Mouse (Mus musculus) left cerebral cortex, postnatal 4 days (tissue): Measurements from ENCODE around the gene Prok2. TPM values are rescaled to one million over a fixed set of nuclear protein-coding genes. Genes with fewer than 3 reads are reported as not detected.

Experiments
- DNase-seq: peaks from one replicate; pipeline ENCODE4 v3.0.0-alpha.2; 2022
- intact Hi-C: fragments of 180-260 bp; cut with DNase I; formaldehyde crosslinking; loops from one replicate; pipeline ENCODE4 v1.15.1; 2025
- total RNA-seq, 2 experiments: library from RNA; stranded (reverse); gene quantifications; 2 replicates each; pipeline ENCODE4 v1.2.3; 2021

Gene Prok2
- total RNA-seq: 1 to 10 TPM in 1 of 2 experiments, under 1 TPM in 1; 0.78 to 2.7 TPM

DNA sequence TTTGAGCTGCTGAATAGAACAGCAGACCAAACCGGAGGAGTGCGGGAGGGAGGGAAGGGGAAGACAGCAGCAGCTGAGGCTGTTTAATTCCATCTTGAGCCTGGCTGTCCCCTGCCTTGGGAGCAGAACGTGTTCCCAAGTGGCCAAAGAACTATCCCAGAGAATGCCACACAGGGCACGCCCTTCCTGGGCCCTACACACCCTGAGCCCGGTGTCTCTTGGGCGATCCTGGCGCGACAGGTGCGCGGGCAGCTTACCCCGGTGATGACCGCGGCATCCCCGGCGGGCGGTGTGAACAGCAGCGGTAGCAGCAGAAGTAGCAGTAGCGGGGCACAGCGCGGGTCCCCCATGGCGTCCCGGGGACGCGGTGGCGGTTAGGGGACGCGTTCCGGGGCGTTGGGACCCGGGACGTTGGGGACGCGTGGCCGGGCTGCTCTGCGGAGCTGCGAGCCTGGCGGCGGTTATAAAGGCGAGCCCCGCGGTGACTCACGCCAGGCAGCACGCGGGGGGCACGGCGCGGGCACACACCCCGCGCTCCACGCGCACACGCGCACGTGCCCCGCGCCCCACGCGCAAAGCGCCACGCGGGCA is at the start of gene Prok2:
Prok2 (minus strand) TSS at position 422 of the 591 bp plus-strand sequence.
- intact Hi-C loops: no loop called here
- DNase-seq: no peak

DNA sequence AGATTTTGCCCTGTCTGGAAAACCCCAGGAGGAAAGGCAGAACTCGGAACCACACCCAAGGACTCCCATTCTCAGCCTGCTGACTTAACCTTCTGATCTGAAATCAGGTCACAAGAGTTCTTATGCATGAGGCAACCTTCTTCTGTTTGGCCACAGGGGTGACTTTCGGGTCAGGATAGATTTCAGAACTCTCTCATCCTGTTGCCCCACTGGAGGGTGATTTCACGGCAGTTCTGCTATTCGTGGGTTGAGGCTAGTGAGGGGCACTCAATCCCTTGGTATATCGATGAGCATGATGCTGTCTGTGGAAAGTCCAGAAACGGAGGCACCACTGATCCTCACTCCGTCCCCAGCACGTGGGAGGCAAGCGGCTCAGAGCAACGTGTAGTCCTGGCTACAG is 48.5 kb upstream of the Prok2 start:
- intact Hi-C loops: no loop called here
- DNase-seq: no peak

DNA sequence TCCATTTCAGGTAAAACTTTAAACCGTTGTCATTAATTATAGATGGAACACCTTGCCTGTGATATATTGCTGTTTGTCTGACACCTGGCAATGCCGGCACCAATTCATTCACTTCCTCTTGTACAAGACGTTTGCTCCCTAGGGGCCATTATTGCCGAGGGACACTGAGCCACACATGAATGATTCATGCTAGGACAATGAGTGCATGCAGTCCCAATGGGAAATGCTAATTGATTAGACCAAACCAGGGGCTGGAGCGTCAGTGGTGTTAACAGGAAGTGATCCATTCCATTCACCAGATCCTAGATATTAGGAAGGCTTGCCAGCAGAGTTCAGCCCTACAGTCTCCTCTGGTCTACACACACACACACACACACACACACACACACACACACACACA is 42.3 kb upstream of the Prok2 start:
- DNase-seq: no peak
- intact Hi-C loops: no loop called here

DNA sequence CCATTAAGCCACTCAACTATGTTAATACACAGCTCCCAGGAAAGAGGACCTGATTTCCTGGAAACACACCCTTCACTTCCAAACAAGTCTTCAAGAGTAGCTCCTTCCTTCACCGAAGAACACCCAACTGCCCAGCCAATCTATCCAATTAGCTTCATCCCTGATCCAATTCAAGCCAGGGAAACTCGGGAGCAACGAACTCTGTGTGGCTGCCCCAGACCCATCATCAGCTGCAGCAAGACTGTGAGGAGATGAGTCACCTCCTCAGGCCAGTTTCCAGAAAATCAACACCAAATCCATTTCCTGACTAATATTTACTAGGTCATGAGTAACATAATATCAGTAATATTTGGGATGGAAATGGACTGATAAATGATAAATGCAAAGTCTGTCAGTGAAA is 38.7 kb upstream of the Prok2 start:
- DNase-seq: no peak
- intact Hi-C loops: no loop called here

DNA sequence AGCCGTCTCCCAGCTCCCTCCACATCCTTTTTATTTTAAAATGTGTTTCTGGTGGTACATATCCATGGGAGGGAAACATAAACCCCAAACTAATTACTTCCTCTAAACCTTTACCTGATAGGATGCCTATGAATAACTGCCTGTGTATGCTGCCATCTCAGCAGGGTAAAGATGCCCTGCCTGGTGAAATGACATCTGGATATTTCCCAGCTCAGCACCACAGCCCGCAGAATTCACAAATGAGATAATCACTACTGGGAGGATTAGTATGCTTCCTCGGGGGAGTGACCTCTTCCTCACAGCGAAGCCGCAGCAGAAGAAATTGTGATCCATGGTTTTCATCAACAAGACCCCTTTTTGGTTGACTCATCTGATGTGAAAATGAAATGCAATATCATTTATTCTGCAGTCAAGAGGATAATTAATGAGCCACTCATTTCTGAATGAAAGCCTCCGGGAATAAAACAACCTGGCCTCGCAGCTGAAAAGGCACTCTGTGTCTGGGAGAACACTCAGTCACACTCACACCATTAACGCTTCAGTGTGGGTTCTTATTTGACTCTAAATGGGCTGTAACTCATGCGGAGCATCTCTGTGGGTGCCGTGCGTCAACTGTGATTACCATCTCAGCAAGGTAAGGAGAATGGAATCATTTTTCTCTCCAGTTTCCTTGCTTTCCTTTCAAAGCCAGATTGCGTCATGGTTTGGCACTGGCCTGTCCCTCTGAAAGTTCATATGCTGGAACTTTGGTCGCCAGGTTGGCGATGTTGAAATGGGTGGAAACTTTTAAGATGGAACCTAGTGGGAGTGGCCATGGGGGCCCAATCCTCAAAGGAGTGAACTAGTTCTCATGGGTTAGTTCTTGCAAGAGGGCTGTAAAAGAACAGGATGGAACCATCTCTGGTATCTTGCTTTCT is 36.1 kb upstream of the Prok2 start:
- intact Hi-C loops: no loop called here
- DNase-seq: no peak

DNA sequence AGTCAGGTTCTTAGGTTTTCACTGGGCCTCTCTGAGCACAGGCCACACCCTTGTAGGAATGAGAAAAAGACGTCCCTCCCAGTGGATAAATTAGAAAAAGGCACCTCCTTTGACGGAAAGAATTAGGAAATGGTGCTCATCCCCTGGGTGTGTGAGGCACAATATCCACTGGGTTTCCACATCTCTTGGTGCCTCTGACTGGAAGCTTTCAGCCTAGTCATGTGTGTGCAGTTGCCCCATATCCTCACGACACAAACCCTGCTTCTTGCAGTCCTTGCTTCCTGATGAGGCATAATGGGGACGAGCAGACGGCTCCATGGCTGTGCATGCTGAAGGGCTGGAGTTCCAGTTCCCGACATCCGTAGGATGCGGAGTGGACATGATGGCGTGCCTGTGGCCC is 29.9 kb upstream of the Prok2 start:
- DNase-seq: no peak
- intact Hi-C loops: no loop called here

DNA sequence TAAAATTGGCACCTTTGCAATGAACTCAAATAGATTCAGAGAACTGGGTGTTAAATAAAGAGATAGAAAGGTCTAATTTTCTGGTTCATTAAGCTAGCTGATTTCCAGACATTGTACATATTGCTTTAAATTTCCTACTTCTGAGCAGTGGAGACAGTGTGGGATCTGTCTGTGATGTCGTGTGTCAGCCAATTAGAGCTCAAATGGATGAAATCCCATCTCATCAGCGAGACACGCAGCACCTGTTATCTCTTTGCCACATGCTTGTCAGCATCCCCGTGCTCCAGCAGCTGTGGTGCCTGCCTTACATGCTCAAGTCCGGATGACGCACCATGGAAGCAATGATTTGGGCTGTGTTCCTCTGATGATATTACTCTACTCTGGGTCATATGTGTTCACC is 25.1 kb upstream of the Prok2 start:
- intact Hi-C loops: no loop called here

DNA sequence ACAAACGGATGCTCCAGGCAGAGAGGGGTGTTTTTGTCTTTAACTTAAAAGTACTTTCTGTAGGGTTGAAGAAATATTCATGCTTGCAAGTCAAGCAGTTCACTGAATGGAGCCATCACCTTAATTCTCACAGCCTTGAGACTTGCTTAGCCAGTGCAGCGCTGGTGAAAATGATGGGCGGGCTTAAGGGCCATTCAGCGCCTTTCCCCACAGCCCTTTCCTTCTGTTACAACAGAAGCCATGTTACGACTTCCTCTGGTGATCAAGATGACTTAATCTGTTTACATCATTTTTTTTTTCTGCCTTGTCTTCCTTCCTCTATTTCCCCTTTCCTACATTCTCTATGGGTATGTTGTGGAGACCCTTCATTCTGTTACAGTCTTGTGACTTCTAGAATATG is 20.1 kb upstream of the Prok2 start:
- intact Hi-C loops: no loop called here
- DNase-seq: no peak

More for the DNA sequence above, 25.1 kb upstream of the Prok2 start:
- no peak for DNase-seq

DNA sequence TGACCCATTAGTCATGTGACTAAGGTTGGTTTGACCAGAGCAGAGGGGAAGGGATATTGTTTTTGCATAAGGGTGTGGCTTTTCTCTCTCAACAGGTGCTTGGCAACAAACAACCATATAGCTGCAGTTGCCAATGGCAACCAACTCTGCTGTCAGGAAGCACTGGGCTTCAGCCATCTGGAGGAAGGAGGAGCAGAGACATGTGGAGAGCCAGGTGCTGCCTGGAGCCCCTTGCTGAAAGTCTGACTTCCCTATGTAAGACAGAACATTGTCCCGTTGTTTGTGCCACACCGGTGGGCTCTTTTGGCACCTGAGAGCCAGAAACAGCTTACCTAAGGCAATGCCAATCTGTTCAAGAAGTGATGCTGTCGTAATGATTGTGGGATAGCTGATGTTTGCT is 16.7 kb upstream of the Prok2 start:
- DNase-seq: peak; percentile 52
- intact Hi-C loops: no loop called here

DNA sequence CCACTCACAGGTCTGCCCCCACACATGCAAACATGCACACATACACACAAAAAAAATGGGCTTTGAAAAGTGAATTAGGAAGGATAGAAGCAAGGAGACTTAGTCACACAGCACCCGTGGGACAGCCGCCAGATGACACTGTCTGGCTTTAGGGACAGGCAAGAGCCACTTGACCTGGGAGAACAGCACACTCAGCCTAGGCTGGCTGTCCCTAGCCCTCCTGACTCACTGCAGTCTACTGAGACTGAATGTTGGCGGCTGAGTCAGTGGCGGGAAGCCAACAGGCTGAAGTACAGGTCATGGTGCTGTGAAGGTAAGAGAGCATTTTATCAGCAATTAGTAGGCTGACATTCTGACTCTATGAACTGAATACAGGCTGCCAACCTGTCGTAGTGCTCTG is 8.5 kb upstream of the Prok2 start:
- intact Hi-C loops: no loop called here
- DNase-seq: no peak

DNA sequence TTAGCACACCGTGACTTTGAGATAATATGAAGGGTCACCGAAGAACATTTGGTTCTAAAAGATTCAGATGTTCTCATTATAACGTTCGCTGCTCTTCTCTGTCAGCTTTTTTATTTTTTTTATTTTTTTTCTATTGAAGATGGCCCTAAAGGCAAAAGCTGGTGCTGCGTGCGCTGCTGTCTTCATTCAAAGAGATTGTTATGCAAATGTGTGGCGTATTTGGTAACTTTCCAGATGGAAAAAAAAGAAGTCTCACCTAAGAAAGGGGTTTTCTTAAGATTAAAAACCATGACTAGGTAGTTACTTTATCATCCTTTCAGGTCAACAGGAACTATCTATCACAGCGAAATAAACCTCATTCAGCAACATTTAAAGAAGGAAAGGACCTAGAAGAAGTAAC is 6.5 kb upstream of the Prok2 start:
- DNase-seq: no peak
- intact Hi-C loops: no loop called here

DNA sequence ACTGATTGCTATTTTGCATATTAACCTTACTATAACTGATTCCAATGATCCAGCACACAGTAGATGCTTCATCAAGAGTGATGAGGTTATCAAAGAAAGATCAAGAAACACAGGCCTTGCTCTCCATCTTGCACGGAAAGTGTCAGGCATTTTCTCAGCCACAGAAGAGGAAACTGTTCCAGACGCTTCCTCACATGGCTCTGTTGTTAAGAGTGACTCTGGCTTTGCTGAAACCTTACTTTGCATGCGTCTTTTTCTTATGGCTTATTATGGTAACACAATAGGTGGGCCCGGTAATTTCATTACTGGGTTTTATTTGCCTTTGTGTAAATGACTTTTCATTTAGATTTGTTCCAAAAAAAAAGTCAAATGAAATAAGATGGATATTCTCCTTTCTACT is 5.7 kb upstream of the Prok2 start:
- intact Hi-C loops: no loop called here
- no peak for DNase-seq

DNA sequence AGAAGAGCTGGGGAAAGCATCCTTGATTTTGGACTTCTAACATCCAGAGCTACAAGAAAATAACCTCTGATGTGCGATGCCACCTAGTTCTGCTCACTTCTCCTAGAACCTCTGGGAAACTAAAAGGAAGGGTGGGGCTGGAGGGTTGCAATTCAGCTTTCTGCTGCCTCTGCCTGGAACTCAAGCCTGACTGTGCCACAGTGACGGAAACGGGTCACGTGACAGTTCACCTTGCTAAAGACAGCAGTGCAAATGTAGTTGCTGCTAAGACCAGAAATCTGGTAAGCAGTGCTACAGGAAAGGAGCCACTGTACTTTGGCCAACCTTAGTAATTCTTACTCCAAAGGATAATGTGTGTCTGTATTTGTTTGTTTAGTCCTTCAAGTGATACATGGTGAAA is 3.7 kb upstream of the Prok2 start:
- intact Hi-C loops: no loop called here

DNA sequence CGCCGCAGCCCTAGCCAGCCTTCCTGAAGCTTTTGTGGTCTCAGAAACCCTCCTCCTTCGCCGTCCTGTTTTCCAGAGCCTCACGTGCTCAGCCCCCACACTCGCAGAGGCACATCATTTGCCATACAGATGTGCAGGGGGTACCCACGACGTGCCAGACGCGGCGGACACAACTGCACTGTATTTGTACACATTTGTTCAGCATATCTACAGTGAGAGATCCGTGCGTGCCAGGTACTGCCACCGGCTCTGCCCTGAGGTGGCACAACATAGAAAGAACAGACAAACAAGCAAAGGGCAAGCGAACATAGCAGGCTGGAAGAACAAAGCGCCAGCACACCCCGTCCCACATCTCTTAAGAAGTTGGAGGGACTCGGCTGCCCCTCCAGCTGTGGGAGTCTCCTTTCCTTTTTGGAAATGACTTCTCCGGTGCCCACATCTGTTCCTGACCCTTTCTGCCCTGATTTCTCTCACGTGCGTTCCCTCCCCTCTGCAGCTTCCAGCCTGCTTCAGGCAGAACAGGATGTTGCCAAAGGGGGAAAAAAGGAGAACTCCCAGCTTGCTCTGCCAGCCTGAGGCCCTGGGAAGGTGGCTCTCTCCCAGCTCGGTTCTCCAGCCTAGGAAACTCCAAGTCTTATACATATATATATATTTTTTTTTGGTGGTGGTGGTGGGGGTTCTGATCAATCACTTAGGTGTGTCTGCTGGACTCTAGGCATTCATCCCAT is 548 bp upstream of the Prok2 start:
- no peak for DNase-seq
- intact Hi-C loops: no loop called here

More for the DNA sequence above, 3.7 kb upstream of the Prok2 start:
- no peak for DNase-seq

DNA sequence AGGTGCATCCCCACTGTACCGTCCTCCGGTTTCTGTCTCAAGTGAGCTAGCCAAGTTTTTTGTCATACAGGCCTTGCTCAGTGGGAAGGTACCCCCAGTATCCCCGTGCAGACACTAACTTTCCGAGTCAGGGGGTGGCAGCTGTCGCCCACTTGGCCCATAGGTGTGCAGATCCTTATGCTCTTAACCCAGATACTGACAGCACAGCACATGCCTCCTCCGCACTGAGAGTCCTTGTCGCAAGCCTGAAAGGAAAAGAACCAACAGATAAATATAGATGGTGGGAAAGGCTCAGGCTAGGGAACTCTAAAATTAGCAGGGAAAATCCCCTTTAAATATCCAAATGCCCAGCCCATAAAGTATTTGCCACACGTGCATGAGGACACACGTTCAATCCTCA is 3.8 kb downstream of the Prok2 start:
- intact Hi-C loops: no loop called here
- no peak for DNase-seq

DNA sequence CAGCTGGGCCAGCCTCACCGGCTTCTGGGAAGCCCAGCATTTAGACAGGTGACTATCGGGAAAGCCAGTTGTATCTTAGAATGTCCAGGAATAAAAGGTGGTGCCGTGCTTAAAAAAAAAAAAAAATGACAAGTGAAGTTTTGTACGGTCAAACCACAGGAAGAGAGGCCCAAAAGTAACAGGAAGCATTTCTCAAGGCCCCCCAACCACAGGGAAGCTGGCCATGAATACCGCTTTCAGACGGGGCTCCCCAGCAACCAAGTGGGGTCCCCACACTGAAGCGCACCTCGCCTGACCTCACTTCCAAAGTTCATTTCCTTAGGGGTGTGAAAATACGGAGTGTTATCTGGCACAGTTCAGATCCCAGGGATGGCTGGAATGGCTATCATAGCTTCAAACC is 5.2 kb downstream of the Prok2 start:
- no peak for DNase-seq

DNA sequence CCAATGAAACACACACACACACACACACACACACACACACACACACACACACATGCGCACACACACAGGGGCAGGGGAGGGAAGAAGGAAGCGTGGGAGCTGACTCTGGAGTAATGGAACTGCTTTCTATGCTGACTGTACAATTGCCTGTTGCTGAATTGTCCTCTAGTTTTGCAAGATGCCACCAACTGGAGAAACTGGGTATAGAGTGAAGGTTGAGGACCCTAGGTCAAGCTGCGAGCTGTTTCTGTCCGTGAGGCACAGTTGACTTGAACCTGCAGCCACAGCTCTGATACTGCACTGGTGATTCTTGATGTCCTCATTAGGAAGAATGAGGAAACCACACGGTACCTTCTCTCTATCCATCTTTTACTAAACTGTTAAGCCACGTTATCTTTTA is 10.3 kb downstream of the Prok2 start:
- intact Hi-C loops: no loop called here
- no peak for DNase-seq

More for the DNA sequence above, 5.2 kb downstream of the Prok2 start:
- intact Hi-C loops: no loop called here

DNA sequence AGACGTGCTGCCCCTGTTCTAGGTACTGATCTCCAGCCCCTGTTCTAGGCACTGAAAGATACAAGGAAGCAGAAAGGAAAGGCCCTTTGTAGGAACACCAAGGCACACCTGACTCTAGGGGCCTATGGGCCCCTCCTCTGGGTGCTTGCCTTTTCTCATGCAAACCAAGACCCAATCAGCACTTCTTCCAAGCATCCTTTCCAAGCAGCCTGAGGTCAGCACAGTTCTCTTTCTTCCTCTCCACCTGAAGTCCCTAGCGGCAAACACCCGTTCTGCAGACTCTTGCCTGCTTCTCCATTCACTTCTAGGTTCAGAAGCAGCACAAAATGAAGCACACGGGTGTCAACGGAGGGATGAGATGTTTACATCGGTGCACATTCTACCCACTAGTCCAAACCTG is 11.0 kb downstream of the Prok2 start:
- DNase-seq: no peak
- intact Hi-C loops: no loop called here

DNA sequence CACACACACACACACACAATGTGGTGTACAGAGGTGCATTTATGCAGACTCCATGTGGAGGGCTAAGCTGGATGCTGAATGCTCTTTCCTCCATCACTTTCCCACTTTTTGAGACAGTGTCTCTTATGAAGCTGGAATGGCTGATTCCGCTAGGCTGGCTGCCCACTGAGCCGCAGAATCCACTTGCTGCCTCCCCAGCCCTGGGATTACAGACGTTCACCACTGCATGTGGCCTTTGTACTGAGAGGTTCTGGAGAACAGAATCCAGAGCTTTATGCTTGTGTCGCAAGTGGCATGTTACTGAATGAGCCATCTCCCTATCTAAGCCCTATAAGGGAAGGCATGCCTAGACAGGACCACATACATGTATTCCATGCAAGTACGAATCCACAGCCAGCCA is 12.9 kb downstream of the Prok2 start:
- no peak for DNase-seq
- intact Hi-C loops: no loop called here

DNA sequence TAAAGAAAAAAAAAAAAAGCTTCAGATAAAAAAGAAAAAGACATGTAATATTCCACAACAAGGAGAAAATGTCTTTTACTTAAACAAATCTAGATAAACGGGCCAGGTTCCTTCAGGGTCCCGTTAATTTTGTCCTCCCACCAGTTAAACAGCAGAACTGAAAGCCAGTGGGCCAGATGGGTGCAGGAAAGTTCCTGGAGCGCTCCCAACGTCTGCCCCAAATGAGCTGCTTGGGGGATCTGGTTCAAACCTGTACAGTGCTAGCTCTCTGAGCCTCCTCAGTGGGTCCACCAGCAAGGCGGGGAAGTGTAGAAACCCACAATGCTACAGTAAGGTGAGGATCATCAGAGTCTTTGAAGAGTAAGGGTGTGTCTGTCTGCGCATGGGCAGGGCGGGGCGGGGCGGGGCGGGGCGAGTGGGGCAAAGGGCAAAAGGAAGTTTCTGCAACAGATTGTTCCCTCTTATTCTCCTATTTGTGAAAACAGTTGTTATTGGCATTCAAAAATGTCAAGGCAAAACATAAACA is 14.6 kb downstream of the Prok2 start:
- intact Hi-C loops: no loop called here
- no peak for DNase-seq

DNA sequence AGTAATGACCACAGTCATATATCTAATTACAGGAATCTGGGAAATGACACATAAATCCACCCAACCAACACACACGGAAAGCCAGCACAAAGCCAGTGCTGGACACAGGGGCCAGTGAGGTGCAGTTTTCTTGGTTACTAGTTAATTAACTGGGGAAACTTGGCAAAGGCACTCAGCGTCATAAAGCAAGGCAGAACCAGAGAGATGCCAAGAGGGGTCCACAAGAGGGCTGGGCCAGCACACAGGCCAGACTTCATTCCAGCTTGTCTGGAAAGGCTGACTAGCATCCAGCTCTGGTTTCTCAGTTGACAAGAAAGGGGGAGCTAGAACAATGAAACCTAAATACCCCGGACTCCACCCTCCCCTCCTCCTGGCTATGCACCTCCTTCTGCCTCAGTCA is 25.7 kb downstream of the Prok2 start:
- intact Hi-C loops: no loop called here
- DNase-seq: no peak
